Mouse (Mus musculus): Measurements from ENCODE around the gene Phf6.

DNA sequence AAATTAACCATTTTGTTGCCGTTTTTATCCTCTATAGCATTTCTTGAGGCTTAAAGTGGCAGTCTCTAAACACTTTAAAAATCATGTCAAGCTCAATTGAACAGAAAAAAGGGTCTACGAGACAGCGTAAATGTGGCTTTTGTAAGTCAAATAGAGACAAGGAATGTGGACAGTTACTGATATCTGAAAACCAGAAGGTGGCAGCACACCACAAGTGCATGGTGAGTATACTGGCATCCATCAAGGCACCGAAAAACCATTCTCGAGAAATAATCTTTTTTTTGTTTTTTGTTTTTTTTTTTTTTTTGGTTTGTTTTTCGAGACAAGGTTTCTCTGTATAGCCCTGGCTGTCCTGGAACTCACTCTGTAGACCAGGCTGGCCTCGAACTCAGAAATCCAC is 4.5 kb downstream of the Phf6 start:
- no peak for TF ChIP-seq BHLHE40 (IDR thresholded peaks at IDR 0.05; ENCODE audit: low read depth, low read length)
- TF ChIP-seq CTCF (conservative IDR thresholded peaks at IDR 0.05 in 1 of 2, IDR thresholded peaks at IDR 0.05 in 1 of 2; ENCODE audit: low read depth in 2 of 2, low read length in 2 of 2): peak in 1 of 2 experiments; percentile 64; a peak in 2 of 4 replicates
- no peak for TF ChIP-seq SIN3A (IDR thresholded peaks at IDR 0.05; ENCODE audit: low read length)
- no peak for TF ChIP-seq POLR2A (IDR thresholded peaks at IDR 0.05; ENCODE audit: low read depth, low read length)
- TF ChIP-seq TBP (conservative IDR thresholded peaks at IDR 0.05; ENCODE audit: low read depth, low read length): no peak
- no peak for TF ChIP-seq GABPA (IDR thresholded peaks at IDR 0.05; ENCODE audit: insufficient replicate concordance, low read depth, low read length)
- no peak for TF ChIP-seq TCF12 (IDR thresholded peaks at IDR 0.05; ENCODE audit: low read depth, low read length)
- TF ChIP-seq KAT2A (IDR thresholded peaks at IDR 0.05; ENCODE audit: insufficient replicate concordance, low read length): no peak
- TF ChIP-seq EP300 (IDR thresholded peaks at IDR 0.05; ENCODE audit: low read length): no peak
- TF ChIP-seq NELFE (IDR thresholded peaks at IDR 0.05; ENCODE audit: low read depth, low read length): no peak
- peak; percentile 59 for TF ChIP-seq SMC3 (IDR thresholded peaks at IDR 0.05; ENCODE audit: low read depth, low read length)
- no peak for TF ChIP-seq HCFC1 (IDR thresholded peaks at IDR 0.05; ENCODE audit: low read depth, low read length)
